Mouse (Mus musculus): ENCODE results near the gene Slc35f5.

Slc35f5 gene

DNA sequence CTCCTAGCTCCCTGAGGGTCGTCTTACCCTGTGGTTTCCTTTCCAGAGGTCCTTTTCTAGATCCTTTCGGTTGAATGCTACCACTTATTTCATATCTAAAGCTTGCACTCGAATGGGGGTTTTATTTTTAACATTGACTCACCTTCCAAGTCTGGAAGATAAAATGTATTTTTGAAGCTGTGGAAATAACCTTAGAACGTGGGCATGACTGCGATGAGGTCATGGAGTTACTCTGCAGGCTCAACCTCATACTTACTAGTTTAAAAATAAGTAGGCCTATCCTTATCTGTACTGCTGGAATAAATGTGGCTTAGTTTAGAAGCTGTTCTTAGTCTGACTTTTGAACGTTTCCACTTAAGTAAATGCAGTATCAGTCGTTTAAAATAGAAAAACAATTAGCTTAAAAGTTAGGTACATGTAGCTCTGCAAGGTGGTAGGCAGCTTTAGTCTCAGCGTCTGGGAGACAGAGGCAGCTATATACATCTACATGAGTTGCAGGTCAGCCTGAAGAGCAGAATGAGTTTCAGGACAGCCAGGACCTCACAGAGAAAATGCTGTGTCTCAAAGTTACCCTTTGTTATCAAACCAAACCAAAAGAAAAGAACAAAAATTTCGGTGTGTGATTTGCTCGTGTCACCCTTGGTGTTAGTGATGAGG lies 15.2 kb downstream of the Slc35f5 start:
- DNase-seq, result no peak

DNA sequence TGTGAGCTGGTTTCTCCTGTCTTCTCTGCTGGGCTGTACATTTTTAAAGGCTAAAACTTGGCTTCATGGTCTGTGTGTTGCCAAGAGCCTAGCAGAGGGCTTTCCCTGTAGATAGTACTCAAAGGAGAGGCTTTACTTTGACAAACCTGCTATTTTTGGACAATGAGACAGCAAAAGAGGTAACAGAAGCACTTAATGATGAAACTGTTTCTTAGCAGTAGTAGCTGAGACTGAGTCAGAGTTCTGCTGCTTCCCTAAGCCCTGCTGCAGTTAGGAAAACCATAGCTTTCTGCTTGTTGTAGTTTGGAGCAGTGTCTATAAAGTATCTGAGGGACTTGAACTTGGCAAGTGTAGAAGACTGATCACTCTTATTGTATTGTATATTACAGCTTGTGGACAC lies 16.6 kb downstream of the Slc35f5 start:
- no peak for DNase-seq

- no peak for DNase-seq
These were observed 17.7 kb downstream of the Slc35f5 start for GRCm38 (mm10) chr1:125578091-125578490.

GRCm38 (mm10) chr1:125581134-125581533 lies 20.7 kb downstream of the Slc35f5 start:
- DNase-seq, result no peak

GRCm38 (mm10) chr1:125603620-125604019 lies 43.2 kb downstream of the Slc35f5 start:
- no peak for DNase-seq

DNA sequence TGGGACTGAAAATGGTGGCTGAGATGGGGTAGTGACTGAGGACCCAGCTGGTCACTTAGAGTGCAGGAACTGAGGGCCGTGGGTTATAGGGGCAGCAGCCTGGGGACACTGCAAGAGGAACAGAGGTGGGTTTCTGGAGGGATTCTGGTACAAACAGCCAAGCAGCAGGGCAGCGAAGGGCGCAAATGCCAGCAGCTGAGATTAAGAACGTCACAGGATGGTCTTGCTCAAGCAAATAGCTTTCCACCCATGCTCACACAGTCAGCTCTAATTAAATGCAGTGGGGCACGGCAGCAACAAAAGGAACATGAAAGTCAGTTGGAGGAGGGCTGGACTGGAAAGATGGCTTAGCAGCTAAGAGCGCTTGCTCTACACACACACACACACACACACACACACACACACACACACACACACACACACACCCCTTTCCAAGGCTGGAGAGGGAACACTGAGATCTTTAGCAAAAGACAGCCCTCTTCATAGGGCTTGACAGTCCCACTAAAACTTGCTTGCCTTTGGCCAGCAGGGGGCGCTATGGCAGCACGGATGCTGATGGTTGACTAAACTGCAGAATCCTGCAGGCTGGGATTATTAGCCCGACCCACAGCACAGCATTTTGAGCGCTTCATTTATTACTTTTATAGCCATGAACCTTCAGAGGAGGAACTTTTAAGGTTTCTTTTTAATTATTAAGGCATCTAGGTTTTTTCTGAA lies 46.9 kb downstream of the Slc35f5 start:
- peak; percentile 83 to 86 for DNase-seq

GRCm38 (mm10) chr1:125624376-125625076 lies 64.1 kb downstream of the Slc35f5 start:
- no peak for DNase-seq

DNA sequence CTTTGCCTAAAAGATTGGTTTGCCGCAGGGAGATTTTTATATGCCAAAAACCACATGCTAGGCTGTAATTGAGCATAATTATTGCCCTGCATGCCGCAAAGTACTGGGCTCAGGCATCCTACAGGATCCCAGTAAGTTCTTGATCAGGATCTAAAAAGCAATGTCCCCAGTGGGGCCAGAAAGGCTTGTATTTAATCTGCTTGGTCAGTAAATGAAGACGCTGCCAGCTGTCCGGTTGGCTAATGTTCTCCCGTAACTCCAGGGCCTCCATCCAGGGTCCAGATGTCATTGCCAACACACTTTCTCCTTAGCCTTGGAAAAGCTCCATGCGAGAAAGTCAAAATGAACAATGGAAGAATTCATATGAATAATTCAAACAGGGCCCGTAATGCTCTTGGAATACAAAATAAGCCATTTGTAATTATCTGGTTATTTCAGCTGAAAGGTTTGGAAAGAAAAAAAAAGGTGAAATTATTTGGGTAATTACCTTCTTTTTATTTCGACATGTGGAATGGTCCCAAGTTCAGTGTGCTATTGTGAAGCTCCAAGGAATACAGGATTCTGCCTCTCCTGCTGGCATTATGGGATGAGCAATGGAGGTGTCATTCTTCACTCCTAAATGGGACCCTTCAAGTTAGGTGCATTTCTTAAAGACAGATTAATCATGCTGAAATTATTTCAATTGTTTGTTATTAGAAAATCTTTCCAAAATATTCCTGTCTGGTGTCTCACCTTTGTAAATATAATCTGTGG lies 79.3 kb downstream of the Slc35f5 start:
- peak in 1 of 2 experiments; percentile 2 for DNase-seq

DNA sequence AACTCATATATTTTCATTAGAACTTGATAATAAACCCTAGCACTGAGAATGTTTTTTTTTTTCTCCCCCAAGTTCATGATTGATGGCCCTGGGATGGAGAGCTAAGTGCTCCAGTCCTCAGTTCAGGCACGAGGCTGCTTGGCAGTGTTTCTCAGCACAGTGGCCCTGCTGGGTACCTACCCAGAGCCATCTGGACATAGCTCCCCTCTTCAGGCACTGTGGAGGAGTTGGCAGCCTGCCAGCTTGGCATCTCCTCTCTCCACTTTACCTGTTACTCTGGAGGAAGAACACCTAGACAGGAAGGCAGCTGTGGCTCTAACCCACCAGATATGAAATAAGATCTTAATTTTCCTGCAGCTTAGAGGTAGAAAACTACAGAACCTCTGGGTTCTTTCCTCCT lies 83.2 kb downstream of the Slc35f5 start:
- DNase-seq, result peak; percentile 42 to 43
